Mouse (Mus musculus): ENCODE data around the gene Otulin.

DNA sequence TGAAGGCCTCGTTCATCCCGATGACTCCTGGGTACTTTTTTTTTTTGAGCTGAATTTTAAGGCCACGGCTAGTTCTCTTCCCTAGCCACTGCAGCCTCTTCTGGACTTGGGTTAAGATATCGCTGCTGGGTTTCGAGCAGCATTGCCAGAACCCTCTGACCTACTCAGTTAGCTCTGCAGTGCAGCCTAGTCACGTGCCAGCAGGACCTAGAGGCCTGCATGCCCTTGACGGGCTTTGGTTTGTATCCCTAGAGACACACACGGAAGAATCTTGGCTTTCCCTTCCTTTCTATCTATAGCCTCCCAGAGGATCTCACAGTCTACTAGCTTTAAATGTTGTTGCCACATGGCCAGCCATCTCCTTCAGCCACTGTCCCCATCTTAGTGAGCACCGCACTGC lies 90.7 kb downstream of the Otulin start:
- TF ChIP-seq CTCF (IDR thresholded peaks at IDR 0.05) (no peak), EP300 (IDR thresholded peaks at IDR 0.05) (no peak)

Measured in lung, postnatal 0 days (tissue).